Mouse (Mus musculus) cerebellum, adult 2 months (tissue): ENCODE results near the gene Cd79a. TPM values are rescaled to one million over a fixed set of nuclear protein-coding genes. Genes with fewer than 3 reads are reported as not detected.

Source experiments
- DNase-seq, 2 experiments: peaks; one replicate each; pipeline ENCODE4 v3.0.0; 2021
- H3K27ac ChIP-seq: fragments of 200-500 bp; 2 replicates; pipeline ENCODE4 v1.5.1; 2012; ENCODE audit warnings: low read length, control low read depth, inconsistent platforms; ENCODE audit not compliant: insufficient read depth
- H3K27me3 ChIP-seq: fragments of 200-500 bp; 2 replicates; pipeline ENCODE4 v1.6.1; 2012; ENCODE audit warnings: inconsistent platforms, mild to moderate bottlenecking, low read length, moderate library complexity; ENCODE audit not compliant: control insufficient read depth, insufficient read depth
- H3K4me1 ChIP-seq: fragments of 200-500 bp; 2 replicates; pipeline ENCODE4 v1.6.1; 2011; ENCODE audit warnings: low read length; ENCODE audit not compliant: control insufficient read depth, insufficient read depth
- H3K4me3 ChIP-seq: fragments of 200-500 bp; replicated peaks from 2 replicates; pipeline ENCODE3; 2011; ENCODE audit warnings: mild to moderate bottlenecking, low read depth, low read length, control low read depth; ENCODE audit not compliant: insufficient read depth
- CTCF ChIP-seq: fragments of 200-500 bp; IDR thresholded peaks from 2 replicates; pipeline ENCODE4 v1.5.1; 2011; ENCODE audit warnings: low read depth, mild to moderate bottlenecking, control low read depth, low read length, moderate library complexity, borderline replicate concordance; ENCODE audit not compliant: insufficient read depth
- POLR2A ChIP-seq: fragments of 200-500 bp; IDR thresholded peaks from 2 replicates; pipeline ENCODE4 v1.6.1; 2011; ENCODE audit warnings: low read length, control low read depth, borderline replicate concordance; ENCODE audit not compliant: insufficient read depth
- WGBS: fragments of 180-500 bp; shearing (Covaris S2); methylation state at CpG from one replicate; pipeline ENCODE4 v1.1.7; 2018; 5-methylcytosine and 5-hydroxymethylcytosine counted together
- polyA plus RNA-seq: library from polyadenylated mRNA; depleted of rRNA; stranded (reverse); fragments of >200 nt; gene quantifications from 2 replicates; pipeline ENCODE4 v1.2.3, GENCODE M21; 2012; rRNA removed

The Cd79a gene
- polyA plus RNA-seq, 1 experiment, result 0.85 TPM

DNA sequence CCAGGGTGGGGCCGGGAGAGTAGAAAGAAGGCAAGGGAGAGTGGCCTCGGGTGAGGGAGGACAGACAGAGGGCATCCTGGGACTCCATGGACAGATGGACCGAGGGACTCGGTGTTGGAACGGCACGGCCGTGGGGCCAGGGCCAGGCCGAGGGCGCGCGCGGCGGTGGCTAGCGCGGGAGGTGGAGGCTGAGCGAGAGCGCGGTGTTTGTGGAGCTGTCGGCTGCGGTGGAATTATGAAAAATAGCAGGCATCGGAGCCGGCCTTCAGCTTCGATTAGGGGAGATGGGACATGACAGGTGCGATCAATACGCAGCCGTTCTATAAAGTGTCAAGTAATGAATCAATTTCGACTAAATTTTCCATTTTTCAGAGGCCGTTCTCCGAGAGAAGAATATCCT is 51.6 kb downstream of the Cd79a start:
- Histone ChIP-seq H3K4me1 (peaks cover 11% of the 10 kb centered on the region; the same call in 1 of the 2 replicates), H3K4me3 (peak overlapping the region; percentile 54), H3K27me3 (peaks cover 5% of the 10 kb centered on the region; the same call in 1 of the 2 replicates), H3K27ac (no peak overlapping the region)
- TF ChIP-seq CTCF (no peak), POLR2A (no peak)
- DNase-seq, result peak in 1 of 2 experiments; percentile 38
- 3% methylated on average over 29 of the region's 29 CpGs for WGBS

DNA sequence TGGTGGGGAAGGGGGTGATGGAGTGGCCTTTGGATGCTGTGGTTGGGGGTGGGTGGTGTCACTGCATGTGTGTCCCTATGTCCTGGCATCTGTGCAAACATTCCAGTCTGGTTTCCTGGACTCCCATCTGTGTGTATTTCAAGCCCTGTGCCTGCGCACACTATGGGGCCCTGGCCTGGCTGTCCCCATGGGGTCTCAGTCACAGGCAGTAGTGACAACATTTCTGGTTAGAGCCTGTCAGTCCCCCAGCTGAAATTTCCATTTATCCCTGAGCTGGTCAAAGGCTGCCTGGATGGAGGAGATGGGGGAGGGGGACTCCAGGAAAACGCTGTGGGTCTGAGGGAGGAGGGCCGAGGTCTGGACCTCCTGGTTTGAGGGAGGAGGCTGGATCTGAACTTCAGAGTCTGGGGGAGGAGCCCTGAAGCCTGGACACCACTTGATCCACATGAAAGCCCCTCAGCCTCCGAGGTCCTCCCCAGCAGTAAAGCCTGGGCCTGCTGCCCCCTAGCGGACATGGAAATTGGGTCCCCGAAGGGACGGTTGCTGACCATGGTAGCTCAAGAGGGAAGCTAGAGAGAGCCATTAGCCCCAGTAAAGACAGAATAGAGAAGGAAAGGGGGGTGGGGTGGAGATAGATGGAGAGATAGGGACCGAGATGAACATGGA is 52.9 kb downstream of the Cd79a start:
- no peak overlapping the region for H3K4me3 ChIP-seq
- H3K27me3 ChIP-seq, result peaks cover 3% of the 10 kb centered on the region; the same call in 1 of the 2 replicates
- DNase-seq, result peak; percentile 57 to 72
- WGBS, result 10% methylated on average over 8 of the region's 8 CpGs
- TF ChIP-seq CTCF, result peak; percentile 71; the same call in 1 of the 2 replicates
- no peak for TF ChIP-seq POLR2A
- H3K27ac ChIP-seq, result no peak overlapping the region
- H3K4me1 ChIP-seq, result peaks cover 4% of the 10 kb centered on the region; the same call in 1 of the 2 replicates

Other genes starting within 250 kb of the Cd79a start
- gene Tex101, start 220.7 kb upstream of the Cd79a start, polyA plus RNA-seq, result not detected in 2 replicates
- gene BC049730, start 188.1 kb upstream of the Cd79a start, polyA plus RNA-seq, result not detected in 2 replicates
- not detected in 2 replicates for gene Gm4763, start 170.5 kb upstream of the Cd79a start, polyA plus RNA-seq
- gene Cd177, start 137.1 kb upstream of the Cd79a start, polyA plus RNA-seq, result 0.11 and 0.17 TPM in 2 replicates
- 0.29 and 0.30 TPM in 2 replicates for gene Ceacam10, start 120.2 kb upstream of the Cd79a start, polyA plus RNA-seq
- gene Gm9844, start 35.2 kb upstream of the Cd79a start, polyA plus RNA-seq, result 4.8 and 6.4 TPM in 2 replicates
- gene Lypd4, start 27.4 kb upstream of the Cd79a start, polyA plus RNA-seq, result not detected in 2 replicates
- not detected in 2 replicates for gene Dmrtc2, start 27.3 kb upstream of the Cd79a start, polyA plus RNA-seq
- 282 and 314 TPM in 2 replicates for gene Rps19, start 13.0 kb upstream of the Cd79a start, polyA plus RNA-seq
- gene Arhgef1, start 5.5 kb downstream of the Cd79a start, polyA plus RNA-seq, result 162 and 173 TPM in 2 replicates
- 1.00 and 1.4 TPM in 2 replicates for gene Gm4881, start 47.1 kb downstream of the Cd79a start, polyA plus RNA-seq
- gene Rabac1, start 75.4 kb downstream of the Cd79a start, polyA plus RNA-seq, result 637 and 648 TPM in 2 replicates
- gene Atp1a3, start 108.6 kb downstream of the Cd79a start, polyA plus RNA-seq, result 1,466 and 1,473 TPM in 2 replicates
- 74.6 and 77.4 TPM in 2 replicates for gene Grik5, start 175.0 kb downstream of the Cd79a start, polyA plus RNA-seq
- 44.3 and 45.7 TPM in 2 replicates for gene Zfp574, start 175.2 kb downstream of the Cd79a start, polyA plus RNA-seq